Mouse (Mus musculus) heart, postnatal 14 days (tissue): ENCODE results near the gene AI597479. TPM values are rescaled to one million over a fixed set of nuclear protein-coding genes. Genes with fewer than 3 reads are reported as not detected.
"Not testable (repeated sequence)": the region's sequence is repeated elsewhere in the genome, so short reads cannot be mapped to it uniquely, and the experiment has no call there.

ENCODE experiments used
- DNase-seq, 2 experiments: peaks; one replicate each; pipeline ENCODE4 v3.0.0; 2021 to 2022
- intact Hi-C: fragments of 180-260 bp; cut with DNase I; formaldehyde crosslinking; loops from one replicate; pipeline ENCODE4 v1.15.1; 2025
- total RNA-seq, 2 experiments: library from RNA; stranded (reverse); gene quantifications; 2 replicates each; pipeline ENCODE4 v1.2.3; 2021

Gene AI597479
- total RNA-seq, 2 experiments from 2014 or later = 15.3 to 15.4 TPM

DNA sequence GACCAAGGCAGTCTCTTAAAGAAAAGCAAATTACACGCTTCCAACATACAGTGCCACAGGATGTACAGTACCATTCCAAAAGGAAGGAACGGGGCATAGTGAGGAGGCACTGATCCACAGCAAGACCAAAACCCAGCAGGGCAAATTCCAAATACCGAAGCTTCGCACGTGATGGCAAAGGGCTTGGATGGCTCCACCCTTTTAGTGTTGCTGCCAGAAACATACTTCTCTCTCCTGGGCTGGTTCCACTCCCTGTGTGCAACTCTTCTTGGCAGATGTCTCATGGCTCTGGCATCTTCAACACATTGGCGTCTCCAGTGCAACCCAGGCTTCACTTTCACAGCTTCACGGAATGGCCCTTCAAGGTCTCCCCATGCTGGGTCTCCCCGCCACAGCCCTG lies 18.9 kb downstream of the AI597479 start:
- intact Hi-C loops = no loop called here
- no peak for DNase-seq

DNA sequence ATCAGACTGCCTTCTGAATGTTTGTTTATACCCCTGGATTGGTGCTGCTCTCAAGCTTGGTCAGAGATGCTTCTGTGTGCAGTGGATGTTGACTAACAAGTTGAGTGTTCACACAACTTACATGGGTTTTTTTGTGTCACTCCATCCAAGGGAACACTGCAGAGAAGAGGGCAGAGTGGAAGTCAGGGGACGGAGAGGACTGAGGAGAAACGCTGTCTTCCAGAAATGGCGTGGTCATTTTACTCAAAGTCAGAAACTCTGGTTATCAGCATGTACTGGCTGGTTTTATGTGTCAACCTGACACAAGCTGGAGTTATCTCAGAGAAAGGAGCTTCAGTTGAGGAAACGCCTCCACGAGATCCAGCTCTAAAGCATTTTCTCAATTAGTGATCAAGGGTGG lies 22.4 kb downstream of the AI597479 start:
- intact Hi-C loops = no loop called here
- no peak for DNase-seq

DNA sequence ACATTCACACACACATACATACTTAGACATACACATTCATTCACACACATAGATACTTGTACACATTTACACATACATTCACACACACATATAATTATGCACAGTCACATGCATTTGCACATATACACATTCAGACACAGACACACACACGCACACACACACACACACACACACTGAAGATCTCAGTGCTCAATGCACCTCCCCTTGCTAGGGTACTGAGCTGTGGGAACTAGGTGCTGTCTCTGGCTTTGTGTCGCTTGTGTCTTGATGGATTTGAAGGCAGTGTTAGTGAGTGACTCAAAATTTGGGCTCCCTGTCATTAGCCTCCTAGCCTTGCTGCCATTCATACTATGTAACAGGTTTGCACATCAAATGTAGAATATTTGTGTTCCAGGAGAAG lies 24.1 kb downstream of the AI597479 start:
- intact Hi-C loops = no loop called here
- no peak for DNase-seq

DNA sequence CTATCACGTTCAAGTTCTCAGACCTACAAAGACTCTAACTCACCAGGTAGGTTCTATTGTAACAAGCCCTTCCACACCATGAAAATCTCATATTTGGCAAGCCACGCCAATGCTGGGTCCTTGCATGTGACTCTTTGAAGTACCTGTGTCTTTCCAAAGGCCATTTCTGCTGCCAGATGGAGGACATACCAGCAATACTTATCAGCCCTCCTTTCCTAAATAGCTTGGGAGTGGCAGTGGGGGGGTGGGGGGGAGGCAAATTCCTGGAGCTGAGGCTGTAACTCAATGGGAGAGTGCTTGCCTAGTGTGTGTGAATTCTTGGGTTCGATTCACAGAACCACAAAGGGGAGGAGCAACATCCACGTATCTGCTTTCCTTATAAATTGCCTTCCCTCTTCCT lies 26.2 kb downstream of the AI597479 start:
- DNase-seq = no peak
- intact Hi-C loops = no loop called here

DNA sequence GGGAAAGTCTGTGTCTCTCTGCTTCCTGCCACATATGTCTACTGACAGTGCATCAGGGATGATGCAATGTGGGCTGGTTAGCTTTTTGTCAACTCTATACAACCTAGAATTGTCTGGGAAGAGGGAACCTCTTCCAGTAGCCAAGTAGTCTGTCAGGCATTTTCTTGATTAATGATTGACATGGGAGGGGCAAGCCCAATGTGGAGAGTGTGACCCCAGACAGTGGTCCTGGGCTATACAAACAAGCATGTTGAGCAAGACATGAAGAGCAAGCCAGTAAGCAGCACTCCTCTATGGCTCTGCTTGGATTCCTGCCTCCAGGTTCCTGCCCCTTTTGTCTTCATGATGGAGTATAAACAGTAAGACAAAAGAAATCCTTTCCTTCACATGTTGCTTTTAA lies 28.7 kb downstream of the AI597479 start:
- intact Hi-C loops = no loop called here
- no peak for DNase-seq

DNA sequence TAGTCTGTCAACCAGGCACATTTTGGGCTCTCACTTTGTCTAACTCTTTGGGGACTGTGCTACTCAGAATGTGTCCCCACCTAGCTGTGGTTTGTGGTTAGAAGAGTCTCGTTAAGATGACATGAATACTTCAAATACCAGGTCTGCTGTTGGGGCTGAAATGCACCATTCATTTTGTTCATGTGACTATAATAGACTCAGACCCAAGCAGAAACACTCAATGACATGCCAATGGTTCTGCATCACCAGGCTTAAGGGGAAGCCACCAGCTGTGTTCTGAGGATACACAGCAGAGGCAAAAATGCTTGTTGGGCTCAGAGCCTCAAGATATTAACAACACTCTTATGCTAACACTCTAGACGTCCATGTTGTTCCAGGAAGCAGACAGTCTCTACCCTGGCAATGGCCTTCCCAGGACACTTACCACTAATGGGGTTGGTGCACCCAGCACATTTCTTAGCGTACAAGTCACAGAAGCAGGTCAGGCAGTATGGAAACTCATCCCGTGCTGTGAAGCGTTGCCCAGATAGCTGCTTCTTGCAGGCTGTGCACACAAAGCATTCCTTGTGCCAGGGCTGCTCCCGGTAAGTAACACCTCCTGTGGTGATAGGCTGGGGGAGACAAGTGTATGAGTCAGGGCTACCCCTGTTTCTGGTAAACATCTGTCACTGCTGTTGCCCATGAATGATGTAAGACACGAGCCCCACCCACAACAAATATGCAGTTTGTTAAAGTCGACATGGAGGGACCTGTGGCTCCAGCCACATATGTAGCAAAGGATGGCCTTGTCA lies 29.5 kb downstream of the AI597479 start:
- no peak for DNase-seq
- intact Hi-C loops = no loop called here

DNA sequence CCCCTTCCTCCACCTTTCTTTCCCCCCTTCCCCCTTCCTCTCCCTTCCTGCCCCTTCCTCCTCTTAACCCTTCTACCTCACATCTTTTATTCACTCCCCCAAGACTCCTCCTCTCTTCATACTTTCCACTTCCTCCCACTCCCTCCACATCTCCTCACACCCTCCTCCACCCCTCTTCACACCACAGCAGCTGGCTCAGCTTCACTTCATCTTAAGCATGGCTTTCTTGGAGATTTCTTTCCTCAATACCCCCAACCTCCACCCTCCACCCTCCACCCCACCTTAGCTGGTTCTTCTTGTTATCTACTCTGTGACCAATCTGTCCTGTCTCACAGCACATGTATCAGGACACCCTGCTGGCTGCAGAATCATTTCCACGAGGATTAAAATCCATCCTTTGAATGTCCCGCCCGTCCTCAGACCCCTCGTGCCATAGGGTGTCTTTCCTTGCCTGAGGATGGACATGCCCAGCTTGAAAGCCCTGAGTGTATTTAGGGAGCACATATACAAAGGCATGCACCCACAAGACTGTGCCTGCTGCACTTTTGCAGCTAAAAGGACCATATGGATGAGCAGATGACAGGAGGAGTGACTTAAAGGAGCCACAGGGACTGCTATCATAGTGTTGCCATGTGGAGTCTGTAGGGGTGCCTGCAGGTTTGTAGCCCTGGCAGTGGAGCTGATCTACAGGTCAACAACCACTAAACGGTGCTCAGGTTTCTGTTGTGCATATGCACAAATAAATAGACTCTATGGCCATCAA lies 31.9 kb downstream of the AI597479 start:
- intact Hi-C loops = no loop called here

DNA sequence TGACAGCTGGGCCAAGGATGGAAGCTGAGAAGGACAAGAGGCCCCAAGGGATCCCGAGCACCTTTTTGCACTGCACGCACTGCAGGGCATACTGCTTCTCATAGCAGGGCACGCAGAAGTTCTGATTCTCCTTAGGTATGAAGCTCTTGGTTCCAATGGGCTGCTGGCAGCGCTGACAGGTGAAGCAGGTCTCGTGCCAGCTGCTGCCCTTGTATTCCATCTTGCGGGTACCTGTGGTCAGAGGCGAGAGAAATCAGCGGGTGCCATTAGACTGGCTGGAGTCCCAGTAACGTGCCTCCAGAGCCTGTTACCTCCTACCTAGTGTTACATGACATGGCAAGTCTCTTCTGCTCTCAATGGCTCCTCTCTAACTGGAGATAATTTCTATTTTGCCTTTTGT lies 33.1 kb downstream of the AI597479 start:
- DNase-seq = no peak
- intact Hi-C loops = no loop called here

More for the DNA sequence above, 31.9 kb downstream of the AI597479 start:
- DNase-seq = no peak

DNA sequence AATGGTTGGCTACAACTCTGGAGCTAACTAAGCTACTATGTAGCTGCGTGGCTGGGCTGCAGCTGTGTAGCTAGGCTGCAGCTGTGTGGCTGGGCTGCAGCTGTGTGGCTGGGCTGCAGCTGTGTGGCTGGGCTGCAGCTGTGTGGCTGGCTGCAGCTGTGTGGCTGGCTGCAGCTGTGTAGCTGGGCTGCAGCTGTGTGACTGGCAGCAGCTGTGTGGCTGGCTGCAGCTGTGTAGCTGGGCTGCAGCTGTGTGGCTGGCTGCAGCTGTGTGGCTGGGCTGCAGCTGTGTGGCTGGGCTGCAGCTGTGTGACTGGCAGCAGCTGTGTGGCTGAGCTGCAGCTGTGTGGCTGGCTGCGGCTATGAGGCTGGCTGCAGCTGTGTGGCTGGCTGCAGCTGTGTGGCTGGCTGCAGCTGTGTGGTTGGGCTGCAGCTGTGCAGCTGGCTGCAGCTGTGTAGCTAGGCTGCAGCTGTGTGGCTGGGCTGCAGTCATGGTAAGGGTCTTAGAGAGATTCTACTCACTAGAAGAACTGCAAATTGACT lies 38.0 kb downstream of the AI597479 start:
- intact Hi-C loops, DNase-seq: not testable (repeated sequence)

DNA sequence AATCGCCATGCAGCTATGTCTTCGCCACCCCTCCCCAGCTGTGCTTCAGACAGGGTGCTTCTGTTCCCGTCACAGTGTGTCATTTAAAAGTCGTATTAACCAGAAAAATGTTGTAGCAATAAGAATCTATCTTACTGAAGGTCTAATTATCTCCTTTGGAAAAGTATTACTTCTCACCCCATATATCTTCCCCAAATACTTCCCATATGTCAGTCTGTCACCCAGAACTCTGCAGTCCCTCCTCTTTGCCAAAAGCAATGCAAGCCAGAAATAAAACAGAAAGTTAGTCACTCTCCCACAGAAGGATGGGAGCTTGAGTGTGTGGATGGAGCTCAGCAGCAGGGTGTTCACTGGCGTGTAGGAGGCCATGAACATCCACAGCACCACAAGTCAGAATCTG lies 38.8 kb downstream of the AI597479 start:
- no peak for DNase-seq
- intact Hi-C loops = no loop called here

DNA sequence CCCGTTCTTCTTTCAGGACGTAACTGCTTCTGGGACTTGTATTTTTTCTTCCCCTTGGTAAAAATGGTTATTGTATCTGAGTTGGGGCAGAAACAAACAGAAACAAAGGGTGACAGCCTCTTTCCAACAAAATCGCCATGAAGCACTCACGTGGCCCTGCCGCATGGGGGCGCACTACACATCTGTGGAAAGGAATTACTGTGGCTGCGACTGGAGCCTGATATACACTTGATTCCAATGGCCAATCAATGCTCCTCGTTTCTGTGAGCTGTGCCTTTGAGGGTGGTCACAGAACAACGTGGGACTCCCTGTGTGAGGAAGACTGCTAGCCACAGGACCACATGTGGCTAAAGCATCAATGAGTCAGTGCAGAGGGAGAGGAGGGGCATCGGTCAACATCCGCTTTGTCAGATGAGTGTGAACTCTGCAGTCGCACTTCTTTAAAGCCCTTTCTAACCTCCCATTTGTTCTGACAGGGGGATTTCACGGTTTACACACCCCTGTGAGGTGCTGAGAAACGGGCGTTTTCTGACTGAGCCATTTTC lies 39.8 kb downstream of the AI597479 start:
- intact Hi-C loops = no loop called here
- DNase-seq = no peak

DNA sequence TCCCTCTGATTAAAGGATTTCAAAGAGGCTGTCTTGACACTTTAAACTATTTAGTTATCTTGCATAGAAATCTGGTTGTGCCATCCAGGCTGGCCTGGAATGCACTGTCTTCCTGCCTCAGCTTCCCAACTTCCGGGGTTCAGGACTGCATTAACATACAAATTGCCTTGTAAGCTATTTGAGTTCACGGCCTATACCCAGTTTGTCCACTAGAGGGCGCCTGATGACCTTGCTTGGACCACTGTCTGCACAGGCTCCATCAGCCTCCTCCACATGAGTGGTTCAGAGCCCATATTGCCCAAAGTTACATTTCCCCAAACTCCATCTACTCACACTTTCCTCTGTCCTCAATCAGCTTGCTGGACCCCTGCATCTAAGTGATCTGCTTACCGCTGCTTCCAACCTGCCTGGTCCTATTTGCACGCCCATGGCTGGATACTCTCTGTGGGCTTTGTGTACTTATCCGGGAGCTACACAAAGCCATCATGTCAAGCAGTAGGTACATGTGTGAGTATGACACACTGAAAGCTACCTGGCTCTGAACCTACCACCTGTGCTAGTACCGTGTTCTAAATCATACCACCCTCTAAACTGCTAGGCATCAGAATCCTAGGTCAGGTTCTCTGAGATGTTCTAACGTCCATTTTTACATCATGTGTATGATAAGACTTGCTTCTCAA lies 41.2 kb downstream of the AI597479 start:
- intact Hi-C loops = loop anchor here (1.0 kb wide), 2 partner anchors 125 to 599 kb away; no protein-coding TSS in a partner anchor
- peak; percentile 82 to 91 for DNase-seq

DNA sequence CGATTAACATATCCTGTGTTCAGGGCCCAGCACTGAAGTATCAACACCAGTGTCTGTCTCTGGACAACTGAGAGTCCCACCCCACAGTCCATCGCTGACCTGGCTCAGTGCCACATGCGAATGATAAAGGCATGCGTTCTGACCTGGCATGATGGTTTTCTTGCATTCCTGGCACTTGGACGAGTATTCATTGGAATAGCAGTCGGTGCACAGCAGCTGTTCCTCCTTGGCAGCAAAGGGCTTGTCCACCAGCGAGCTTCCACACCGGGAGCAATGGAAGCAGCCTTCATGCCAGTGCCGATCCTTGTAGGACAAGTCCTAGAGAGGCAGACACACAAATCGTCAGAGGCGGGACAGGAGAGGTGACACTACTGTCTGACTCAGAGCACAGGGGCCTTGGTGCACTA lies 43.0 kb downstream of the AI597479 start:
- intact Hi-C loops = no loop called here
- peak in 1 of 2 experiments; percentile 49 for DNase-seq

DNA sequence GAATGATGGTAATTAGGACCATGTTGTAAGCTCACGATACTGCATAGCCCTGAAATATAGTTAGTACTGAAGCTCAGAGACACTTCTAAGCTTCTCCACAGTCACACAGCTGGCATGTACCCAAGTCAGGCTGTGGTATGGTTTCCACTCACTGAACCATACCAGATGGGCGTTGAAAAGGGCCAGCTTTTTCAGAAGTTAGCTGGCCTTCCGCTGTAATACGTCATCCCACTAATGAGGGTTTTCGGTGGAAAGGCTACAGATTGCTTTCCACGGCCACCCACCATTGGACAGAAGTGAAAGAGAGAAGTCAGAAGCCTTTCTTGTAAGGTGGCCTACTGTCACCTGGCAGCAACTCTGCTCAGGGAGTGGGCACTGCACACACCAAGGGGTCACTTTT lies 44.3 kb downstream of the AI597479 start:
- intact Hi-C loops = no loop called here
- DNase-seq = no peak

DNA sequence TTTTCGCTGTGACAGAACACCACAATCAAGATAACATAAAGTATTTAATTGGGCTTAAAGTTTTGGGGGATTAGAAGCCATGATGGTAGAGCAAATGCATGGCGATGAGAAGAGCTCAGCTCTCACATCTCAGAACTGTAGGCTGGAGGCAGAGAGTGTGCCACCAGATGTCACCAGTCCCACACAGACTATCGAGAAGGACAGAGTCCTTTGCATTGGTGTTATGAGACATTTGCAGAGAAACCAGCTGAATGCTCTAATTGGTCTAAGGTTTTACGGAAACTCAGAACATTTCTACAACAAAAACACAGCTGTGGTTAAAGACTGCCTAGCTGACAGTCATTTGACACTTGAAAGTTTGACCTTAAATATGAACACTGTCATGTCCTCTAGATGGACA lies 44.8 kb downstream of the AI597479 start:
- no peak for DNase-seq
- intact Hi-C loops = no loop called here

DNA sequence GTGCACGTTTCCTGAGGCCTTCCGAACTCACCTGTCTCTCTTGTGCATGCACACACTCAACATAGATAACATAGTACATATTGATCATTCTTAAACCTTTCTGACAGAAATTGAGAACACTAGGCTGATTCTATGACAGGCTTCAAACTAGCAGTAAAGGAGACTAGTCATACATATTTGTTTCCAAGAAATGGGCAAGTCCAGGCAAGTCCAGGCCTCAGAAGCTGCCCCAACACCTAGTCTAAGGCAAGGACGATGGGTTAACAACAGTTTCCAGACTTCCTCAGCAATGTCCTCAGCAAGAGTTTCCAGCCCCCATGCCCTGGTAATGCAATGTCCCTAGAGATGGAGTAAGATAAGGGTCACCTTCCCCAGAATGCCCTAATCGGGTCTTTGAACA lies 45.3 kb downstream of the AI597479 start:
- intact Hi-C loops = no loop called here
- no peak for DNase-seq

DNA sequence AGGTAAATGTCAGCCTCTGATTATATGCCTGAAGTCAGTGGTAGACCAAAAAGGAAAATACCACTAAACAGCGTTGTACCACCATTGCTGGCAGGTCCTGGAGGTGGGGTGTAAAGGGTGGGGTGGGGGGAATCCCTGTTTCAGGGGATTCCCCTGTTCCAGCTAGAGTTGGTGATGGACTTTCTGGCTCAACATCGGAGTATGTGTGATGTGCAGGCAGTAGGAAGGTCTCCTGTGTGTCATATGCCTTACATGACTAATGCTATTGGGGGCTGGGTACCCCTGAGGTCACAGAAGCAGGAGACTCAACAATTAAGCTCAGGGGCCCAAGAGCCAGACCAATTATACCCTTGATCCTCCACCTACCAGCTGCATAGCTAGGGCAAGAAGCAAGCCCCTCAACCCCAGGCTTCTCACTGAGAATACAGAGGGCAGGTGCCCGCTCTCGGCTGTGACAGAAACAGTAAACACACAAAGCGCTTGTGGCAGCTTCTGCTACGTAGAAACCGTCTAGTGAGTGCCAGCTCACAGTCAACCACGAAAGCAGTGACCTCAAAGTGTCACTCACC lies 45.9 kb downstream of the AI597479 start:
- intact Hi-C loops = no loop called here
- DNase-seq = no peak

DNA sequence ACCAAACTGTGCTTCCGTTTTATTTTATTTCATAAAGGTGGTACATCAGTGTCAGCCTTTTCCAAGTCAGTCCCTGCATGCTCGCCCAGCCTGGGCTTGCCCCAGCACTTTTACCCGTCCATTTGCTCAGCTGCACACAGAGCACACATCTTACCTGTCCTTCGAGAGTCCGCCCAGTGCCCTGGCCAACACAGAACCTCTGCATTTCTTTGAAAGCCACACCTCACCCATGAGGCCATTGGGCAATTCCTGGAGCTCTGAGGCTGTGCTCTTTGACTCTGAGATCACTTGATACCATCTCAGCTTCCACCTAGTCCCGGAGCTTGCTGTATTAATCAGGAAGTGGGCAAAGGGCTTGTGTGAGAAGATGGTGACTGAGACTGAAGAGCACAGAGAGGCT lies 46.9 kb downstream of the AI597479 start:
- no peak for DNase-seq
- intact Hi-C loops = no loop called here

DNA sequence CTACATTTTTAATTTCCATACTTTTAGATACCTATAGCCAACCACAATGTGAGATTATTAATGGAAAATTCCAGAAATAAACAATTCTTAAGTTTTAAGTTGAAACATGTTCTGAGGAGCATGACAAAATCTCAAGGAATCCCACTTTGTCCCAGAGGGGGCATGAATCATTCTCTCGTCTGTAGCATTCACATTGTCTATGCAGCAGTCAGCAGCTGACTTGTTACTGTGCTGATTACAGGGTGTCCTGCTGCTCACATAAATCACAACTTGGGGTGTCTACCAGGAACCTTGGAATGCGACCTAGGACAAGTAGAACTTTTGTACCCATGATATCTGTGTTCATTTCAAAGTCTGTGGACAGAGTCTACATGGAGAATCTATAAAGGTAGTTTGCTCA lies 49.0 kb downstream of the AI597479 start:
- no peak for DNase-seq
- intact Hi-C loops = no loop called here

DNA sequence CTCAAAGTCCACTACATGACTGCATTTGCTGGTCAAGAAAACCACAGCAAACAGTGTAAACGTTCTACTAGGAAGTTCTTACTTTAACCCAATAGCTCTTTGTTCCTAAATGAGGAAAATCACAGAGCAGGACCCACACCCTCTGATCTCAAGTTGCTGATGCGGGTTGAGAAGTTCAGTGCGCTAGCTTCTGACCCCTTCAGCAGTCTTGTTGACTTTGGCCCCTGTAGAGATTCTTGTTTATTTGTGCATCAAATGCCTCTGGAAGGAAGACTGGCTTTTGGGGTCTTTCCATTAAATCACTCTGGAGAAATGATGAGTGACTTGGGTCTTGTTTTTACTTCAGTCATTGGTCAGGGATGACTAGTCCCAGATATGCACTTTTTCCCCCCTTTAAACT lies 51.7 kb downstream of the AI597479 start:
- DNase-seq = no peak
- intact Hi-C loops = no loop called here

DNA sequence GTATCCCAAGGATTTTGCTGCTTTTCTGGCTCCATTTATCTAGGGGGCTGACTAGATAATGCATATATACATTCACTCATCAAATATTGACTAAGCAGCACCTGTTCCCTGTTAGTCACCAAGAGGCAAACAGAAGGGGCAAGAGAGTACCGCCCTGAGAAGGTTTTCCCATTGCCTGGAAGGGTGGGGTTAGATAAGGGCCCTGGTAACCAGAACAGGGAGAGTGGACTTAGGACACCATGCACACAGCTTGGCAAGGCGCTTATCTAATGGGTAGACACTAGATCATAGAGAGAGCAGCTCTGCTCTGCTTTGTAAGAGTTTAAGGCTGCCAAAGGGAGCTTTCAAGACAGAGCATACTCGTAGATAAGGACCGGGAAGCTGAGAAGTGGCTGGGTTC lies 54.1 kb downstream of the AI597479 start:
- no peak for DNase-seq
- intact Hi-C loops = no loop called here
